Mouse (Mus musculus): Measurements from ENCODE around the gene 1700017B05Rik. TPM values are rescaled to one million over a fixed set of nuclear protein-coding genes. Genes with fewer than 3 reads are reported as not detected.
"Not testable (repeated sequence)": the region's sequence is repeated elsewhere in the genome, so short reads cannot be mapped to it uniquely, and the experiment has no call there.

The 1700017B05Rik gene
- total RNA-seq, 2 experiments from 2014 or later, result 29.8 to 31.4 TPM

DNA sequence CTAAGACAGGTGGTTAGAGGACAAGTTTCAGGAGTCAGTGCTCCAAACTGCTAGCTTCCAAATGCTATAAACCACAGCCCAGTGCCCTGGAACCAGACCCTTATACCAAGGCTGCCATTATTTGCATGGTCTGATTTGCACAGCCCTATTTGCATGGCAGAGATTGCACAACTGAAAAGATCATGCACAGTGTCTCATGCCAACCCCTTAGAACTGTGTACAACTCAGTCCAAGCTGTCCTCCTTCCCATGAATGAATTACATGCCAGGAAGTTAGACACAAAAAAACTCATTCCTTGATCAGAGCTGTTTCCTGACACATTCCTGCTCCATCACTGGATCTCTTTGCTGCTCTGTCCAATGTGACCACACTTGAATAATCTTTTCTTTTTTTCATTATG lies 39.1 kb downstream of the 1700017B05Rik start:
- no peak for DNase-seq (ENCODE audit: low spot score in 2 of 2)

DNA sequence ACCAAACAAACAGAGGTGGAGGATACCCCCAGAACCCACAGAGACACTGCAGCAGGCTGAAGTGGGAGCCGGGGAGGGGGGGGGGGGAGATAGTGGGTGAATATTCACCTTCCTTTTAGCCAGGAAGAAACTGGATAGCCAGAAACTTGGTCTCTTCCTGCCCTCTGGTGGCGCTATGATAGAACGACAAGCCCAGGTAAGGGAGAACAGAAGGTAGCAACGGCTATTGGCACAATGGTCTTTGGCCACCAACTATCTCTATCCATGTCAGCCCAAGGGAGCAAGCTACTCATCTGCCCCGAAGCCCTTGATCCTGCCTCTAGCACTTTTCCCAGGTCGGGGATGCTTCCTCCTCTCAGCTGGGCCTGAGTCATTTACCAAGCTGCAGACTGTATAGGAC lies 42.1 kb downstream of the 1700017B05Rik start:
- DNase-seq (ENCODE audit: low spot score in 2 of 2), result peak; percentile 16 to 30

DNA sequence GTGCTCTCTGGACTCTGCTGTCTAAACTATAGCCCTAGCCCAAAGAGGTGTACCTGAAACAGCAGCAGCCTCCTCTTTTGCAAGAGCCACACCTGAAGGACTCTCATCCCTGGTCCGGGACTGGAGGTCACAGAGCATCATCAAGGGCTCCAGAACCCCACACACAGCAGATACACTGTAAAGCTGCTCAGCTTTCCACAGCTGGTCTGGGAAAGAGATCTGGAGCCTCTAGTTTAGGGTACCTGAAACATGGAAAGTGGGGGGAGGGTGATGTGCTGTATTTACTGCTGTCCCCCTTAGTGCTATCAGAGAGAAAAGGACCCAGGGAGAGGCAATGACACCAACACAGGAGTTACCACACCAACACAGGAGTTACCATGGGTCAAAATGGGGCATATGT lies 42.9 kb downstream of the 1700017B05Rik start:
- DNase-seq (ENCODE audit: low spot score in 2 of 2), result no peak

DNA sequence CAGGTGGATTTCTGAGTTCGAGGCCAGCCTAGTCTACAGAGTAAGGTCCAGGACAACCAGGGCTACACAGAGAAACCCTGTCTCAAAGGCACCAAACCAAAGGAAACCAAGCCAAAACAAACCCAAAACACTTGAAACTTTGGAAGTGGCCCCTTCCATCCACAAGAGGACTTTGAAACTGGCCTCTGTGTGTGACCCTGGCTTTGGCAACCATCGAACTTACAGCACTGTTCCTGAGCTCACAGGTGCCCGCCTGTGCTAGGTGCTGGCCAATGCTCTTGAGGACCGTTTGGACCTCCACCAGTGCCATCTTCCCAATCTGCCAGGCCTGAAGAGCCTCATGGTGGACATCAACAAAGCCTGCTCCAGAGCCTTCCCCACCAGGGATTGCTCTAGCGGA lies 43.6 kb downstream of the 1700017B05Rik start:
- no peak for DNase-seq (ENCODE audit: low spot score in 2 of 2)

DNA sequence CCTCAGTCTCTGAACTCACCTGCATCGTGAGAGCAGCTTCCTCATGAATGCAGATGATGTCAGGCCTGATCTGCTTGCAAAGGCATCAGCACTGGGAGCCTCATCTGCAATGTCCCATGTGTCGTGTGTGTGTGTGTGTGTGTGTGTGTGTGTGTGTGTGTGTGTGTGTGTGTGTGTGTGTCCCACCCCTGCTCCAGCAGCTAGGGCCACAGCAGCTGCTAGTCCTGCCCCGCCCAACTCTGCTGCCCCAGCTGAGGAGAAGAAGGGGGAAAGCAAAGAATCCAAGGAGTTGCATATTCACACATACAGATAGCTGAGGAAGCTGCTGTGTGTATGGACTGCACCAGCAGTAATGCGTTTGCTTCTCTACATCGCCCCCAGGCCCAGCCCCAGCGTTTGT lies 45.2 kb downstream of the 1700017B05Rik start:
- DNase-seq (ENCODE audit: low spot score in 2 of 2), result no peak

DNA sequence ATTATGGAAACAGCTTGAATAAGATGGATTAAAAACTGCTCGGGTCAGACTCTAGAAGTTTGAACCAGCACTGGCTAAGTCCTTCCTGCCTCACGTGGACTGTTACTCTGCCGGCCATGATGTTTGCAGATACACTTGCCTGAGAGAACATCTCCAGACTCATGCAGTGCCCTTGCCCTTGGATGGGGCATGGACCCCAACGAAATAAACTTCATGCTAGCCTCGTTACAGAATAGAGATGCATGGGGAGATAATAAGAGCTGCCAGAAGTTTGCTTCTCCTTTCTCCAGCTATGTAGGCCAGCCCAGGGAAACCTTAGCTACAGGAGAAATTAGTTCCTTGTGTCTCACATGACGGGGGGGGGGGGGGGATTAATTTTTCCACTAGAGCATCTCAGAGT lies 47.9 kb downstream of the 1700017B05Rik start:
- no peak for DNase-seq (ENCODE audit: low spot score in 2 of 2)

DNA sequence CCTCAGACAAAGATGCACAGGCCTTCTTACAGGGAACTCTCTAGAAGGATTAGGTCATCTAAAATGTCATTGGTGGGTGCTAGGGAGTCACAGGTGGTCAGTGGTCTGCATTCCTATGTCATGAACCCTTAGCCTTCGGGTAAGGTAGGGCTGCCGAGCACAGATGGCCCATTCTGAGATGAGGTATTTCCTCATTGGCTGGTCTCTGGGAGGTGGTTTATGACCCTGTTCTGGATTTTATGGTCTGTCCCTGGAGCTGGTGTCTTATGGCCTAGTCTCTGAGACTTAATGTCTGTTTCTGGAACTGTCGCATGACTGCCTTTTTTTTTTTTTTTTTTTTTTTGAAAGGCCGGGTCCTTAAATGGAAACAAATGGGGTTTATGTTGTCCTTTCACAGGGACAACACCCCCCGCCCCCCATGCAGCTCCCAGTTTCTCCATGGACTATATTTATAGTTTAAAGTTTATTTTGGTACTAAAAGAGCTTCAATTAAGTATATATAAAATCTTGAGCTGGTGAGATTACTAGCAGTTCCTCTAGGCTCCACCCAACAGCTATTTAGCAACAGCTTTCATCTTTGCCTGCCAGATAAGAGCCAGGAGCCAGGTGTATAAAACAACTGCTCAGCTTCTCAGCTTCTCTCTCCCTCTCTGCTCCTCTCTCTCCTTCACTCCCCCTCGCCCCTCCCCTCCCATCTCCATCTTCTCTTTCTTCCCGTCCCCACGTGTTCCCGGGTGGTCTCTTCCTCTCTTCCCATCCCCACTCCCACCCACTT lies 49.8 kb downstream of the 1700017B05Rik start:
- no peak for DNase-seq (ENCODE audit: low spot score in 2 of 2)

DNA sequence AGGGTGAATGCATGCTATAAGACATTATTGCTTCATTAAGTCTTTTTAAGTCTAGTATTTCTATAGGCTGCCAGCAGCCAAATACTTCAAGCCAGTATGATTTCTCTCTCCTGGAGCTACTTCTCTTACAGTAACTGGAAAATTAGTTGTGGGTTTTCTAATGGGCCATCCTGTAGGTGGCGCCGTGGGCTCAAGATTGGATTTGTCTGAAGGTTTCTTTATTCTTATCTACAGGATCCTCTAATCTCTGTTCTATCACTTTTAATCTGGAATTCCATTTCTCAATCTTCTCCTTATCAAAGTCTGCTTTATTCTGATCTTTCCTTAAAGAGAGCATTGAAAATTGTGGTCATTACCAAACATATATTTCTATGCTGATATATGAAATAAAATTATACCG lies 53.1 kb downstream of the 1700017B05Rik start:
- peak in 1 of 2 experiments; percentile 35 for DNase-seq (ENCODE audit: low spot score in 2 of 2)

DNA sequence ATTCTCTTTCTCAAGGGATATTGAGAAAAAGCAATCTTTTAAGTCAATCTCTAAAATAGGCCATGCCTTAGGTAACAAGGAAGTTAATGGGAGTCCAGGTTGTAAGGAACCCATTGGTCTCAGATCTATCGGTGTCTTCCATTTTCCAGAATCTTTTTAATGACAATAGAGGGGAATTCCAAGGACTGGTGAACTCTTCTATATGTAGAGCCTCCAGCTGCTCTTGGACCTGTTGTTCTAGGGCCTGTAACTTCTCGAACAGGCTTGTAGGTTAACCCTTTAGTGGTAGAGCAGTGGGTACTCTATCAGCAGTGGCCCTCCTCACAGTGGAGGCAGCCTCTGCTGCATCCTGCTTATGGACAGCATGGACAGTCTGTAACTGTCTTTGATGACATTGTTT lies 55.5 kb downstream of the 1700017B05Rik start:
- no peak for DNase-seq (ENCODE audit: low spot score in 2 of 2)

DNA sequence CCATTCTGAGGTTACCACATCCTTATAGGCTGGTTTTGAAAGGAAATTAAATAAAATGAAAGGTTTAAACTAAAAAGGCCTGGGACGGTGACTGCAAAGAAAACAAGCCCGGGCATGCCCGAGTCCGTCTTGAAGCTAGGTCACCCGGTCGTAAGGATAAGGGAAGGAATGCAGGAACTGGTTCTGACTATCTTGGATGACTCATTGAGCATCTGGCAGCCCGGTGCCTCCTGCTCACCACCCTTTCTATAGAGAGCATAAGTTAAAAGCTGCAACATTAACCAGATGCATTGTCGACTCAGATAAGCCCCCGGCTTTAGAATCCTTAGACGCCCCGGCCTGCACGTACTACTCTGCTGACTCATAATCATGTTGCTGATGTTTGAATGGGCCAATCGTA lies 58.8 kb downstream of the 1700017B05Rik start:
- not testable (repeated sequence) for DNase-seq (ENCODE audit: low spot score in 2 of 2)

Other genes starting within 250 kb of the 1700017B05Rik start
- 10 to 100 TPM; 27.3 to 29.7 TPM for gene Sin3a, start 190.6 kb downstream of the 1700017B05Rik start, total RNA-seq (2021)
- 100 to 1,000 TPM; 117 to 132 TPM for gene Man2c1, start 131.9 kb downstream of the 1700017B05Rik start, total RNA-seq (2021)
- 10 to 100 TPM in 1 of 2 experiments, 1 to 10 TPM in 1; 8.7 to 10.3 TPM for gene Neil1, start 114.3 kb downstream of the 1700017B05Rik start, total RNA-seq (2021)
- 10 to 100 TPM; 86.6 to 87.5 TPM for gene Commd4, start 104.3 kb downstream of the 1700017B05Rik start, total RNA-seq (2021)
- not detected for gene Trcg1, start 26.1 kb downstream of the 1700017B05Rik start, total RNA-seq (2021)
- gene Ppcdc, start 177.5 kb upstream of the 1700017B05Rik start, total RNA-seq (2021), result 10 to 100 TPM; 14.3 to 15.6 TPM
- gene Scamp5, start 205.4 kb upstream of the 1700017B05Rik start, total RNA-seq (2021), result 100 to 1,000 TPM; 439 to 441 TPM
- 10 to 100 TPM in 1 of 2 experiments, 1 to 10 TPM in 1; 8.0 to 12.2 TPM for gene Rpp25, start 241.4 kb upstream of the 1700017B05Rik start, total RNA-seq (2021)